Mouse (Mus musculus) v-Abl transformed pro-B cells (cell line): Measurements from ENCODE around the gene Cuta.

Experiments used
- in situ Hi-C, 2 experiments: fragments of 400-800 bp; cut with MboI; formaldehyde crosslinking; loops; one replicate each; pipeline ENCODE4 v1.15.1; 2025; ENCODE audit not compliant: unreplicated experiment in 2 of 2

Cuta gene

DNA sequence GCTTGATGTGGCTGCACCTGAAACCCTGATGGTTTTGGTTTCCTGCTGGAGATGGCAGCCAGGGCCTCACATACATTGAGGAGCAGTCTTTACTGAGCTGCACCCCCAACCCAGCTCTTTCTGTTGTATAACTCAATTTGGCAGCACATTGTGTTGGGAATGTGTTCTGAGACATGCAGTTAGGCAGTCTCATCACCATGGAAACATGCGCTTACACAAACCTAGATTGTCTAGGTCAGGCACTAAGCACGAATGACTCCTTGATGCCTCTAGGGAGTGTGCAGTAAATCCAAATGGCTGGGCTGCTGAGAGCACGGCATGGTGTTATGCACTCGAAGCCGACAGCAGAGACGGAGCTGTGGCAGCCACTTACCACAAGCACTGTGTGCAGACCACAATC lies 45.0 kb downstream of the Cuta start:
- in situ Hi-C loops: loop anchor here (10.0 to 25.0 kb wide), 2 partner anchors 110 to 618 kb away; partner anchors contain the start of gene Grm4 (in 1 of the 2)

DNA sequence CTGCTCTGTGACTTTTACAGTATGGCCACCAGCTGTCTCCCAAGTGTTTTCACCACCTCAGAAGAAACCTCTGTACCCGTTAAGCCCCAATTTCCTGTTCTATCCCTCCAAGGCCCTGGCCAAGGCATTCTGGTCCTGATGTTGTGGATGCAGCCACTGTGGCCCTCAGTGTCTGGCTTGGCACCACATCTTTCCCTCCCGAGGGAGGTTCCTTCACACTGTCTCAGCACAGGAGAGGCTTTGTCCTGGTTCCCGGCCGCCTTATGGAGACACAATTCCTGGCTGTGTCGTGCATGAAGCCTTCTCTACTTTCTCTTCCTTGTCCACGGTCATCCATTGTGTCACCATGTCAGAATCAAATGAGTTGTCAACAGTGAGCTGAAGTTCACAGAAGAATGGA lies 45.9 kb downstream of the Cuta start:
- in situ Hi-C loops: loop anchor here (10.0 to 25.0 kb wide), 2 partner anchors 111 to 619 kb away; partner anchors contain the start of gene Grm4 (in 1 of the 2)

DNA sequence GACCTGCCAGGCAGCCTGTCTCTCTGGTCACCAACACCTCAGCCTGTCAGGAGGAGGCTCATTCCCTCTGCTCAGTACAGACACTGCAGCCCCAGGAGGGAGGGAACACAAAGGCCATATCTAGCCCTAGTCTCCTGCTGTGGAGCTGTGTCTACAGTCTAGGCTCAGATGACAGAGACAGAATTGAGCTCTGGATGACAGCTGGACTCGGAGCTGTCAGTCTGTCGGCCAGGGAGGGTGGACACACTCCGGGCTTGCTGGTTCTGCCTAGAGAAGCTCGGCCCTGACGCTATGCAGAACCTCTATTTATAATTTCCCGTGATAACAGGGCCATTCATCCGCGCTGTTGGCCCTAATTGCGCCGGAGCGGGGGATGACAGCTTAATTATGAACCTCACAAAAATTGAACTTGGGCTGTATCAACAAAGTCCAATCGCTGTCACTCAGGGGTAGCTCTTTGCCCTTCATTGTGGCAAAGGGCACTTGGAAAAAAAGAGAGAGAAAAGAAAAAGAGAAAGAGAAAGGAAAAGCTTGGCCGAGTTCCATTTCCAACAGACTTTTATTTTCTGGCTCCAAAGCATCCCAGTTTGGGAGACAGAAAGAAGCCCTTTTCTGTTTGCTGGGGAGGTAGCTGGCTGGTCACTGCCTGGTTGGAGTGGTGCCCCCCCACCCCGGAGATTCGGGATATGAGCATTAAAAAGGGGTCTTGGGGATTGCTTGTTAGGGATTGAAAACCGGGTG lies 46.6 kb downstream of the Cuta start:
- in situ Hi-C loops: loop anchor here (10.0 to 25.0 kb wide), 2 partner anchors 112 to 619 kb away; partner anchors contain the start of gene Grm4 (in 1 of the 2)

DNA sequence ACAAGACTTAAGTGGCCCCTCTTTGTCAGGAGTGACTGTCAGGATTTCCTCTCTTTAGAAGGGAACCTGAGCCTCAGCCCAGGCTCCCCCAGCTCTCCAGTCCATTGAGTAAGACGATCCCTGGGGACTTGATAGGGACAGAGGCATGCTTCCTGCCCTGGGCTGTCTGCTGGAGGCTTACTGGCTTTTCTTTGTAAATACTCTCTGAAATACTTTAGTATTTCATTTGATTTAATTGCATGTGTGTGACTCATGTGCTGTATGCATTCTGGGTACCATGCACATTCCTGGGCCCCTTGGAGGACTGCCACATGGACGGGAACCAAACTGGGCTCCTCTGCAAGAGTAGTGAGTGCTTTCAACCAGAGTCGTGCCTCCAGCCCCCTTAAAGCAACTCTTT lies 51.4 kb downstream of the Cuta start:
- in situ Hi-C loops: loop anchor here (5.0 to 25.0 kb wide), 4 partner anchors 93 to 624 kb away; partner anchors contain the start of gene Grm4 (in 1 of the 2)

DNA sequence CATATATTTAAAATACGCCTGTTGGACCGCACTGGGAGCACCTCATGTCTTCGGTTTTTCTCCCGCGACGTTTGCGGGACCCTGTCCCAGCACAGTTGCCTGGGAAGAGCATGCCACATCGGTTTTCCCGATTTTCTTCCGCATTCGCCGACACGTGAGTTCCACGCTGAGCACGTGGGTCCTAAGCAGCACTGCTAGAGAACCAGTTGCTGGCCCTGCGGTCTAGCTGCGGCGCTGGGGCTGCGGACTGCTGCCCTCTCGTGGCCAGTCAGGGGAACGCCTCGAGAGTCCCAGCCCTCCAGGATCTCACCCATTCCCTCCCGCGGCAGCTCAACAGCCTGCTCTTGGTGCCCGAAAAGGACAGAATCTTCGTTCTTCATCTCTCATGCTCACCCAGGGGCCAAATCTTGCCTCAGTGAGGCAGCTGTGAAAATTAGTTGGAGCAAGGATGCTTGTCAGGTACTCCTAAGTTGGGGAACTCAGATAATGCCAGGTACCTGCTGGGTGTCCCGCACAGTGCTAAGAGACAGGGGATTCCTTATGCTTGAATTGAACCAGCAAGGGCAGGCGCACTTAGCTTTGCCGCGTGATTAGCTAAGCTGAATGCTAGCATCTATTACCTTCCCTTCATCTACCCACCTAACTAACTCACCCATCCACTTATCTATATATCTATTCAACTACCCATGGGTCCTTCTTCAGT lies 53.2 kb downstream of the Cuta start:
- in situ Hi-C loops: loop anchor here (5.0 to 25.0 kb wide), 4 partner anchors 91 to 626 kb away; partner anchors contain the start of gene Grm4 (in 1 of the 2)

DNA sequence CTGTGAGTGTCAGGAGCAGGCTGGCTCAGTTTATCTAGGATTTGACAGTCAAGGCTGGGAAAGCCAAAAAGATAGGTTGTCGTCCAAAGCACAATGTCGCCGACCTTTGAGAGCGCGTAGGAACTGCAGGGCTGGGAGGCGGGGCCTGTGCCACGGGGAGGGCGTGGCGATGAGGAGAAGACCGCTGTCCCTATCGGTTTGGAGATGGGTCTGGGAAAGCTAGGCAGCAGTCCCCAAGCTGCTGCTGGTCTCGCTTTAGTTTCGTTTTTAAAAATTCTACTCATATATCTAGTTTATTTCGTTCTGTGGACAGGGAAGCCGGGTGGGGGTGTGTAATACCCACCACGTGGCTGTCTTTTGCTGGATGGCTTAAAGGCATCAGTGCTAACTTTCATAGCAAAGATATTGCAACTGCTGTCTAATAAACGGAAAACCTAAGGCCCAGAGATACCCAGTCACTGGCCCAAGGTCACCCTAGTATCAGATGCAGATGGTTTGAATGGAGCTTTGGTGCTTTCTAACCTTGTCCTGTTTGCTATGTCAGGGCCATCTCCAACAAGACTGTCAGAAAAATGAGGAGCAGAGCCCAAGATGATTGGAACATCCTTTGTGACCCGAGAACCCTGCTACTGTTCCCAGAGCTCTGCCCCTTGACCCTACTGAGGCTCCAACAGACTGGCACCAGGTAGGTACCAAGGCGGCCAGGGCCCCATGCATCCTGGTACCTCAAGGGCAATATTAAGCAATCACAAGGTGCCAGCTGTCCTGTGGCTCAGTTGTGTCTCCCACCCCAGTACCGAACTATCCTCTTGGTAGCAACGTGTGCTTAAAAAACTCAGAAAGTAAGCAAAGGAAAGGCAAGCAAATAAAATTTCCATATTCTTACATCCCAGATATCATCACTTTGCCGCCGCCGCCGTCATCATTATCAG lies 54.1 kb downstream of the Cuta start:
- in situ Hi-C loops: loop anchor here (5.0 to 25.0 kb wide), 4 partner anchors 90 to 627 kb away; partner anchors contain the start of gene Grm4 (in 1 of the 2)
